Mouse (Mus musculus): Measurements from ENCODE around the gene Cemip. TPM values are rescaled to one million over a fixed set of nuclear protein-coding genes. Genes with fewer than 3 reads are reported as not detected.

The Cemip gene
- total and polyA plus RNA-seq, 3 experiments: 0.12 to 0.14 TPM; not detected in 1

- Histone ChIP-seq H3K9ac (ENCODE audit: low read depth, low read length) (no peak overlapping the region), H3K27me3 (ENCODE audit: control insufficient read depth, insufficient read depth, low read length) (no peaks in the 10 kb centered on the region), H3K36me3 (ENCODE audit: control insufficient read depth, insufficient read depth, low read length) (no peaks in the 10 kb centered on the region), H3K79me2 (replicated peaks; ENCODE audit: control insufficient read depth, insufficient read depth, low read length) (no peaks in the 10 kb centered on the region), H3K4me3 (no peak overlapping the region), H3K27ac (no peak overlapping the region), H3K4me1 (ENCODE audit: control insufficient read depth, insufficient read depth, low read length) (no peaks in the 10 kb centered on the region)
- DNase-seq: no peak
- 73% methylated on average over 4 of the region's 4 CpGs for WGBS
- intact Hi-C loops (cut with DNase I): no loop called here
- TF ChIP-seq CTCF (IDR thresholded peaks at IDR 0.05): no peak
- TF ChIP-seq POLR2A (IDR thresholded peaks at IDR 0.05; ENCODE audit: insufficient read depth, low read depth, low read length): no peak
- no peak for TF ChIP-seq EP300 (IDR thresholded peaks at IDR 0.05; ENCODE audit: insufficient read depth, low read depth, low read length)
Observed at GRCm38 (mm10) chr7:84045546-84045945, 40.8 kb downstream of the Cemip start.

- Histone ChIP-seq H3K27ac (no peak overlapping the region), H3K9ac (ENCODE audit: low read depth, low read length) (no peak overlapping the region), H3K4me1 (ENCODE audit: control insufficient read depth, insufficient read depth, low read length) (no peaks in the 10 kb centered on the region), H3K27me3 (ENCODE audit: control insufficient read depth, insufficient read depth, low read length) (no peaks in the 10 kb centered on the region), H3K4me3 (no peak overlapping the region), H3K79me2 (replicated peaks; ENCODE audit: control insufficient read depth, insufficient read depth, low read length) (no peaks in the 10 kb centered on the region), H3K36me3 (ENCODE audit: control insufficient read depth, insufficient read depth, low read length) (no peaks in the 10 kb centered on the region)
- WGBS: 73% methylated on average over 4 of the region's 4 CpGs
- TF ChIP-seq POLR2A (IDR thresholded peaks at IDR 0.05; ENCODE audit: insufficient read depth, low read depth, low read length) (no peak), EP300 (IDR thresholded peaks at IDR 0.05; ENCODE audit: insufficient read depth, low read depth, low read length) (no peak), CTCF (IDR thresholded peaks at IDR 0.05) (no peak)
- intact Hi-C loops (cut with DNase I): no loop called here
- no peak for DNase-seq
Observed at GRCm38 (mm10) chr7:84044581-84045290, 41.6 kb downstream of the Cemip start.

- no peaks in the 10 kb centered on the region for H3K4me1 ChIP-seq (ENCODE audit: control insufficient read depth, insufficient read depth, low read length)
- intact Hi-C loops (cut with DNase I): loop anchor here (2.0 kb wide), 1 partner anchor 30 kb away; no protein-coding TSS in a partner anchor
- no peak overlapping the region for H3K9ac ChIP-seq (ENCODE audit: low read depth, low read length)
- WGBS: 53% methylated on average over 1 of the region's 1 CpGs
- H3K79me2 ChIP-seq (replicated peaks; ENCODE audit: control insufficient read depth, insufficient read depth, low read length): no peaks in the 10 kb centered on the region
- no peak overlapping the region for H3K27ac ChIP-seq
- H3K36me3 ChIP-seq (ENCODE audit: control insufficient read depth, insufficient read depth, low read length): no peaks in the 10 kb centered on the region
- TF ChIP-seq POLR2A (IDR thresholded peaks at IDR 0.05; ENCODE audit: insufficient read depth, low read depth, low read length) (no peak), CTCF (IDR thresholded peaks at IDR 0.05) (no peak), EP300 (IDR thresholded peaks at IDR 0.05; ENCODE audit: insufficient read depth, low read depth, low read length) (no peak)
- no peaks in the 10 kb centered on the region for H3K27me3 ChIP-seq (ENCODE audit: control insufficient read depth, insufficient read depth, low read length)
- H3K4me3 ChIP-seq: no peak overlapping the region
- DNase-seq: peak in 1 of 2 experiments; percentile 15
Observed at GRCm38 (mm10) chr7:84042726-84043125, 43.6 kb downstream of the Cemip start.

- Histone ChIP-seq H3K27me3 (ENCODE audit: control insufficient read depth, insufficient read depth, low read length) (no peaks in the 10 kb centered on the region), H3K4me1 (ENCODE audit: control insufficient read depth, insufficient read depth, low read length) (no peaks in the 10 kb centered on the region), H3K79me2 (replicated peaks; ENCODE audit: control insufficient read depth, insufficient read depth, low read length) (no peaks in the 10 kb centered on the region), H3K36me3 (ENCODE audit: control insufficient read depth, insufficient read depth, low read length) (no peaks in the 10 kb centered on the region), H3K27ac (no peak overlapping the region), H3K9ac (ENCODE audit: low read depth, low read length) (no peak overlapping the region), H3K4me3 (no peak overlapping the region)
- DNase-seq: no peak
- 72% methylated on average over 8 of the region's 8 CpGs for WGBS
- TF ChIP-seq EP300 (IDR thresholded peaks at IDR 0.05; ENCODE audit: insufficient read depth, low read depth, low read length): no peak
- no peak for TF ChIP-seq POLR2A (IDR thresholded peaks at IDR 0.05; ENCODE audit: insufficient read depth, low read depth, low read length)
- TF ChIP-seq CTCF (IDR thresholded peaks at IDR 0.05): no peak
- intact Hi-C loops (cut with DNase I): no loop called here
Observed at GRCm38 (mm10) chr7:84039856-84040522, 46.3 kb downstream of the Cemip start.

- H3K27ac ChIP-seq: no peak overlapping the region
- intact Hi-C loops (cut with DNase I): no loop called here
- H3K9ac ChIP-seq (ENCODE audit: low read depth, low read length): no peak overlapping the region
- no peaks in the 10 kb centered on the region for H3K36me3 ChIP-seq (ENCODE audit: control insufficient read depth, insufficient read depth, low read length)
- H3K4me3 ChIP-seq: no peak overlapping the region
- 91% methylated on average over 10 of the region's 10 CpGs for WGBS
- H3K4me1 ChIP-seq (ENCODE audit: control insufficient read depth, insufficient read depth, low read length): no peaks in the 10 kb centered on the region
- no peaks in the 10 kb centered on the region for H3K27me3 ChIP-seq (ENCODE audit: control insufficient read depth, insufficient read depth, low read length)
- no peaks in the 10 kb centered on the region for H3K79me2 ChIP-seq (replicated peaks; ENCODE audit: control insufficient read depth, insufficient read depth, low read length)
- no peak for DNase-seq
- TF ChIP-seq CTCF (IDR thresholded peaks at IDR 0.05) (no peak), POLR2A (IDR thresholded peaks at IDR 0.05; ENCODE audit: insufficient read depth, low read depth, low read length) (no peak), EP300 (IDR thresholded peaks at IDR 0.05; ENCODE audit: insufficient read depth, low read depth, low read length) (no peak)
Observed at GRCm38 (mm10) chr7:84038642-84039041, 47.7 kb downstream of the Cemip start.

- Histone ChIP-seq H3K27ac (no peak overlapping the region), H3K27me3 (ENCODE audit: control insufficient read depth, insufficient read depth, low read length) (no peaks in the 10 kb centered on the region), H3K9ac (ENCODE audit: low read depth, low read length) (no peak overlapping the region), H3K4me3 (no peak overlapping the region), H3K36me3 (ENCODE audit: control insufficient read depth, insufficient read depth, low read length) (no peaks in the 10 kb centered on the region), H3K79me2 (replicated peaks; ENCODE audit: control insufficient read depth, insufficient read depth, low read length) (no peaks in the 10 kb centered on the region), H3K4me1 (ENCODE audit: control insufficient read depth, insufficient read depth, low read length) (peaks cover 2% of the 10 kb centered on the region; the same call in 1 of the 2 replicates)
- WGBS: 86% methylated on average over 1 of the region's 1 CpGs
- DNase-seq: no peak
- no peak for TF ChIP-seq EP300 (IDR thresholded peaks at IDR 0.05; ENCODE audit: insufficient read depth, low read depth, low read length)
- TF ChIP-seq POLR2A (IDR thresholded peaks at IDR 0.05; ENCODE audit: insufficient read depth, low read depth, low read length): no peak
- no peak for TF ChIP-seq CTCF (IDR thresholded peaks at IDR 0.05)
- intact Hi-C loops (cut with DNase I): no loop called here
Observed at GRCm38 (mm10) chr7:84032831-84033230, 53.5 kb downstream of the Cemip start.
